Mouse (Mus musculus) T-helper 2 cell (primary cell): ENCODE results near the gene Olfr519.

ENCODE experiments used
- in situ Hi-C: fragments of 300-600 bp; cut with MboI, MseI; formaldehyde crosslinking; loops from one replicate; pipeline ENCODE4 v1.15.1; 2025; ENCODE audit warnings: high pct_unique_total_duplicates

Gene Olfr519

DNA sequence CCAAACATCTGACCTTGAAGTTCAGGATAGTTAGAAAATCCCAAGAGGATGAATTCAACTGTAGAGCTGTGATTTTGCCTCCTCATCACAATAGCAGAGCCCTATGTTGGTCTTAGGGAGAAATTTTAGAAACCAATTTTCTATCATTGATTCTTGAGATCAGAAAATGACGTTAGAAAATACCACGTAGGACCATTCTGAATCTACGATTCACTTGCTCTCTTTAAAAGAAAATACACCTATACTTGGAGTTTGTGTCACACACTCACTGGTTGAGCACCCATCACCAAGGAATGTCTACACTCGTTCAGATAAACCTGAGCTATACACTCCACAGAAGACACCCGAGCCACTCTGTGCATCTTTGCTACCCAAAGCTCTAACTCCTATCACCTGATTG is at the start of gene Olfr519:
Olfr519 (minus strand) TSS at position 101 of the 400 bp plus-strand sequence.
- in situ Hi-C loops, result no loop called here

DNA sequence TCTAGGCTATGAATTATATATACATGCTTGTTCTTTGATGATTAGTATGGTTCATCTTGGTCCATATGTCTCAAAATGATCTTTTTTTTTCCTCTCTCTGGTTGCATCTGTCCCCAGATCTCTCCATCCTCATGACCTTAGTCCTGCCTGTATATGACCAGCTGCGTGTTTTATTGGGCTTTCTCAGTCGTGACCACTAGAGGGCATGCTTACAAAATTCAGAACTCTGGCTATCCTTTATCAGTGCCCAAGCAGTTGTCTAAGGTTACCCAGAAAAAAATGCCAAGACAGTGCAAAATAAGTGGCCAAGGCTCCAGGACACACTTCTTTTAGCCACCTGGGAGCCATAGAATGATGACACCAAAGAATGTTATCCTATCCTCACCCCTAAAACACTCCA is 49.8 kb upstream of the Olfr519 start:
- in situ Hi-C loops, result no loop called here

GRCm38 (mm10) chr7:108941466-108941865 is 47.2 kb upstream of the Olfr519 start:
- in situ Hi-C loops, result no loop called here

DNA sequence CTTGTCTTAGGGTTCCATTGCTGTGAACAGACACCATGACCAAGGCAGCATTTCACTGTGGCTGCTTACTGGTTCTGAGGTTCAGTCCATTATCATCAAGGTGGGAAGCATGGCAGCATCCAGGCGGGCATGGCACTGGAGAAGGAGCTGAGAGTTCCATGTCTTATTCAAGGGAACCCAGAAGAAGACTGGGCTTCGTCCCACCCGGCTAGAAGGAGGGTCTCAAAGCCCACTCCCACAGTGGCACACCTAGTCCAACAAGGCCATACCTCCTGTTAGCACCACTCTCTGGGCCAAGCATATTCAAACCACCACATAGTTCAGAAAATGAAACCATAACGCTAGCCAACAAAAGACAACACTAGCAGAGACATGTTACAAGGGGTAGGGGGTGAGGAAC is 42.4 kb upstream of the Olfr519 start:
- in situ Hi-C loops, result no loop called here

- in situ Hi-C loops, result no loop called here
Measured at GRCm38 (mm10) chr7:108935411-108935810, 41.2 kb upstream of the Olfr519 start.

GRCm38 (mm10) chr7:108934836-108935235 is 40.6 kb upstream of the Olfr519 start:
- in situ Hi-C loops, result no loop called here

DNA sequence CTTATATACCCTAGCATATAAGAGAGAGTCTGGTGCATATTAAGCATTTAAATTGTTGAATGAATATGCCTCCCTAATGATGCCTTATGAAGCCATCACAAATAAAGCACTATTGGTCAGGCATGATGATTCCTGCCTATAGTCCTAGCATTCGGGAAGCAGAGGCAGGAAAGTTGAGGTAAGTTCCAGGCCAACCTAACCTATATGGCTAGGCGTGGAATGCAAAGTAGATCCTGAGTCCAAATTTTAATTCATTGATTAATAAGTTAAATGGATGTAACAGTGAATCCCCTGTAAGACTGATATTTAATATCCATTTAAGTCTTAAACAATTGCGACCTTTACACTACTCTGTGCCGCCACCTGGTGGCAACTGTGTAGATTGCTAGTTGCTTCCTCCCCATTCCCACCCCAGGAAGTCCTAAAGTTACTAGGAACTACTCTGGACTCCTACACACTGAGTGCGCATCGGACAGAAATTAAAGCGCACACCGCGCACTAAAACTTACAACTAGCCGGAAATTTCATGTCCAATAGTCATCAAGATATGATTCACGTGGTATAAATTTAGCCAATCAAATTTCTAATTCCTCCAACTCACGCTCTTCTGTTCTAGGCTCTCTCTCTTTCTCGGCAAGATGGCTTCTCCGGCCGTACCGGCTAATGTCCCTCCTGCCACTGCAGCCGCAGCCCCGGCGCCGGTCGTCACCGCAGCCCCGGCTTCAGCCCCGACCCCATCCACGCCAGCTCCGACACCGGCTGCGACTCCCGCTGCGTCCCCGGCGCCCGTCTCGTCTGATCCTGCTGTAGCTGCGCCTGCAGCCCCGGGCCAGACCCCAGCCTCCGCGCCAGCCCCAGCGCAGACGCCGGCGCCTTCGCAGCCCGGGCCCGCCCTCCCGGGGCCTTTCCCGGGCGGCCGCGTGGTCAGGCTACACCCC is 39.8 kb upstream of the Olfr519 start, which contains the start of gene Eif3f:
Eif3f (plus strand) TSS at position 624 of the 938 bp plus-strand sequence.
- in situ Hi-C loops, result no loop called here

- in situ Hi-C loops, result no loop called here
Measured at GRCm38 (mm10) chr7:108929726-108930393, 35.6 kb upstream of the Olfr519 start, which contains the start of gene Nlrp10. Nlrp10 (minus strand) TSS chr7:108930178.

- in situ Hi-C loops, result no loop called here
Measured at GRCm38 (mm10) chr7:108928280-108929188, 34.3 kb upstream of the Olfr519 start.

- in situ Hi-C loops, result no loop called here
Measured at GRCm38 (mm10) chr7:108927043-108927442, 32.8 kb upstream of the Olfr519 start.

DNA sequence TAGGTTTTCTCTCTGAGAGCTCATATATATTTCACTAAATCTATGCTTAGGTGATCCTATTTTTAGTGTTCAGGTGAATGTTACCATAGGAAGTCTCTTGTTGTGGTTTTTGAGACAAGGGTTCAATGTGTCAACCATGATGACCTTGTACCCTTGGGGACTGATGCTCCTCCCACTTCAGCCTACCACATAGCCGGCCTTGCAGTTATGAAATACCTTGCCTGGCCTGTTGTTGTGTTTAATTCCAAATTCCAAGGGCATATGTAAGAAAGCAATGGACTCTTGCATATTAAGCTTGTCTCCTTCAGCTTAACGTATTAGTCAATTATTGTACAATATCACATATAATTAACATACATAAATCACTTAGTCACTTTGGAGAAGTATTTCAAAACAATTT is 9.7 kb upstream of the Olfr519 start:
- in situ Hi-C loops, result no loop called here

DNA sequence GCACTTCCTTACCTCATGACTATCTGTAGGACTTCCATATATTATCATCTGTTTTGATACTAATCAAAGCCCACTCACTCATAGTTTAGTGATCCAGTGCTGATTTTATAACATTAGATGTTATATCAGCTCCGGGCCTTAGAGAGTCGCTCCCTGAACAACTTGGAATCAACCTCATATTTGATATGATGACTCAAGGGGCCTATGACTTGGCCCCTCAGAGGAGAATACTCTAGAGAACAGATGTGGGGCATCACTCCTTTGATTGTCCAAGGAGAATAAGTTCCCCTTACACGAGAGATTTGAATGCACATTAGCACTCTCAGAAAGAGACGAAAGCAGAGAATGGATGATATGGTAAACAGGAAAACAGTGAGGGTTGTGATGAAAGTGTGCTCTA is 9.3 kb downstream of the Olfr519 start, which contains the start of gene Olfr518:
Olfr518 (minus strand) TSS at position 101 of the 400 bp plus-strand sequence.
- in situ Hi-C loops, result no loop called here

- in situ Hi-C loops, result no loop called here
Measured at GRCm38 (mm10) chr7:108872279-108872678, 21.9 kb downstream of the Olfr519 start, which contains the start of gene Olfr517. Olfr517 (minus strand) TSS chr7:108872379.

GRCm38 (mm10) chr7:108850429-108850828 is 43.8 kb downstream of the Olfr519 start, which contains the start of gene Olfr516:
Olfr516 (minus strand) TSS chr7:108850529.
- in situ Hi-C loops, result no loop called here
